Mouse (Mus musculus) adrenal gland, adult 10 weeks (tissue): ENCODE results near the gene Lss. TPM values are rescaled to one million over a fixed set of nuclear protein-coding genes. Genes with fewer than 3 reads are reported as not detected.

ENCODE experiments used
- polyA plus RNA-seq: library from polyadenylated mRNA; stranded (reverse); fragments of 350-450 nt; fragmentation: Illumina TruSeq; extraction: RNeasy Lipid Tissue Mini Kit (QIAGEN cat#74804); gene quantifications from one replicate; pipeline ENCODE4 v1.2.3, GENCODE M21; 2014; ENCODE audit warnings: low read depth, low replicate concordance

Lss gene
- 11.6 TPM for polyA plus RNA-seq

DNA sequence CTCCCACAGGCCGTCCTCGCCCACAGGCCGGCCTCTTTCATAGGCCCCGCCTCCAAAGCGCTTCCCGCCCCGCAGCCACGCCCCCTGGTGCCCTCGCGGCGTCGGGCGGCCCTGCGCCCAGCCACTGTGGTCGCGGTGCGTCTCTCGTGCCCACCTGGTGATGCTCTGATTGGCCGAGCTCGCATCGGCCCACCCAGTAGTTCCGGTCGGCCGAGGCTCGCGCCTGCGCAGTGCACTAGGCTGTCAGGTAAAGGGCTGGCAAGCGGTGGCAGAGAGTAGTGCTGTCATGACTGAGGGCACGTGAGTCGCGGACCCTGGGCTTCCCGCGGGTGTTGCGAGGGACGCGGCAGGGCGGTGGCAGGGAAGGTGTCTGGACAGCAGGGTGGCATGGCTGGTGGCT, at the start of gene Lss:
Lss (plus strand) TSS at position 214 of the 400 bp plus-strand sequence.

DNA sequence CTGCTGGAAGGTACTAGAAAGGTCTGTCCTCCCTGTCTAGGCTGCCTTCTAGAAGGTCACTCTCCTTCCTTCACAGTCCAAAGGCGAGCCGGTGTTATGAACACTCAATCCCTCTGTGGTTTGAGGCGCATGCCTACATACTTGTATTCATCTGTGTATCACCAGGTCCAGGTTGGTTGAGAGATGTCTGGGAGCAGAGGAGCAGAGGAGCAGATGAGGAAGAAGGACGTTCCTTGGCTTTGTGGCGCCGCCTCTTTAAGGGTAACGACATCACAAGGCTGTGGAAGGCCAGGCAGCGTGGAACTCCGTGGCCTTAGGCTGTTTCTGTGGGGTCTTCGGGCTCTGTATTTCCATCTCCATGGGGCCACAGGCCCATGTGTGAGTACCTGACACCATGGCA, 30.6 kb downstream of the Lss start, which contains the start of gene Spatc1l:
Spatc1l (plus strand) TSS at position 301 of the 400 bp plus-strand sequence.

GRCm38 (mm10) chr10:76575374-76575773, 44.0 kb downstream of the Lss start, which contains the start of gene Ftcd:
Gene Ftcd (plus strand): TSS chr10:76575648.

Other genes starting within 250 kb of the Lss start
- 13.4 TPM for gene Dip2a, start 186.3 kb upstream of the Lss start, polyA plus RNA-seq
- not detected for gene AC141477.1, start 91.1 kb upstream of the Lss start, polyA plus RNA-seq
- gene Pcnt, start 88.8 kb upstream of the Lss start, polyA plus RNA-seq: 7.3 TPM
- not detected for gene 2610028H24Rik, start 82.5 kb upstream of the Lss start, polyA plus RNA-seq
- gene Mcm3ap, start 62.7 kb upstream of the Lss start, polyA plus RNA-seq: 12.1 TPM
- gene Ybey, start 62.5 kb upstream of the Lss start, polyA plus RNA-seq: 2.4 TPM
- gene Spatc1l, start 30.7 kb downstream of the Lss start, polyA plus RNA-seq: not detected
- gene Ftcd, start 44.1 kb downstream of the Lss start, polyA plus RNA-seq: not detected
- gene Col6a2, start 92.0 kb downstream of the Lss start, polyA plus RNA-seq: 2.6 TPM
- gene Col6a1, start 194.6 kb downstream of the Lss start, polyA plus RNA-seq: 40.3 TPM